Mouse (Mus musculus) heart, embryonic 16.5 days (tissue): Measurements from ENCODE around the gene Dtnbp1. TPM values are rescaled to one million over a fixed set of nuclear protein-coding genes. Genes with fewer than 3 reads are reported as not detected.

Experiments used
- ATAC-seq: fragments of 200-750 bp; cut with Nextera tagmentation; replicated peaks from 2 replicates; pipeline ENCODE4 v1.8.0; 2017; ENCODE audit warnings: moderate number of reproducible peaks; ENCODE audit not compliant: insufficient read depth, low FRiP score; ENCODE audit errors: extremely low read depth
- H3K27ac ChIP-seq: fragments of 300-500 bp; sonication (generic); 2 replicates; pipeline ENCODE4 v1.5.1; 2014; ENCODE audit warnings: mild to moderate bottlenecking, low read length, control low read depth, moderate library complexity
- H3K27me3 ChIP-seq: fragments of 300-500 bp; sonication (generic); 2 replicates; pipeline ENCODE4 v1.6.1; 2014; ENCODE audit warnings: low read length, mixed read lengths; ENCODE audit not compliant: control insufficient read depth, insufficient read depth
- H3K36me3 ChIP-seq: fragments of 300-500 bp; sonication (generic); 2 replicates; pipeline ENCODE4 v1.6.1; 2014; ENCODE audit not compliant: control insufficient read depth, insufficient read depth
- H3K4me1 ChIP-seq: fragments of 300-500 bp; sonication (generic); 2 replicates; pipeline ENCODE4 v1.6.1; 2014; ENCODE audit warnings: low read length, mixed read lengths; ENCODE audit not compliant: control insufficient read depth, insufficient read depth
- H3K4me2 ChIP-seq: fragments of 300-500 bp; sonication (generic); 2 replicates; pipeline ENCODE4 v1.6.1; 2014; ENCODE audit warnings: low read depth, mild to moderate bottlenecking, control low read depth, low read length
- H3K4me3 ChIP-seq: fragments of 300-500 bp; sonication (generic); 2 replicates; pipeline ENCODE4 v1.5.1; 2014; ENCODE audit warnings: mild to moderate bottlenecking, control low read depth, low read length
- H3K9ac ChIP-seq: fragments of 300-500 bp; sonication (generic); 2 replicates; pipeline ENCODE4 v1.6.1; 2014; ENCODE audit warnings: low read length, control low read depth
- H3K9me3 ChIP-seq: fragments of 300-500 bp; sonication (generic); replicated peaks from 2 replicates; pipeline ENCODE4 v1.6.1; 2016; ENCODE audit warnings: low read length; ENCODE audit not compliant: control insufficient read depth
- WGBS: fragments of 180-500 bp; shearing (Covaris S2); extraction: QIAGEN DNeasy Blood & Tissue Kit; methylation state at CpG from one replicate; pipeline ENCODE4 v1.1.7; 2014; 5-methylcytosine and 5-hydroxymethylcytosine counted together
- polyA plus RNA-seq: library from polyadenylated mRNA; unstranded; fragments of >200 nt; fragmentation: Nextera tagmentation; extraction: Ambion mirVana; gene quantifications from 2 replicates; pipeline ENCODE4 v1.2.1, GENCODE M21; 2015

The Dtnbp1 gene
- polyA plus RNA-seq, 1 experiment from 2014 or later, result 110 TPM

DNA sequence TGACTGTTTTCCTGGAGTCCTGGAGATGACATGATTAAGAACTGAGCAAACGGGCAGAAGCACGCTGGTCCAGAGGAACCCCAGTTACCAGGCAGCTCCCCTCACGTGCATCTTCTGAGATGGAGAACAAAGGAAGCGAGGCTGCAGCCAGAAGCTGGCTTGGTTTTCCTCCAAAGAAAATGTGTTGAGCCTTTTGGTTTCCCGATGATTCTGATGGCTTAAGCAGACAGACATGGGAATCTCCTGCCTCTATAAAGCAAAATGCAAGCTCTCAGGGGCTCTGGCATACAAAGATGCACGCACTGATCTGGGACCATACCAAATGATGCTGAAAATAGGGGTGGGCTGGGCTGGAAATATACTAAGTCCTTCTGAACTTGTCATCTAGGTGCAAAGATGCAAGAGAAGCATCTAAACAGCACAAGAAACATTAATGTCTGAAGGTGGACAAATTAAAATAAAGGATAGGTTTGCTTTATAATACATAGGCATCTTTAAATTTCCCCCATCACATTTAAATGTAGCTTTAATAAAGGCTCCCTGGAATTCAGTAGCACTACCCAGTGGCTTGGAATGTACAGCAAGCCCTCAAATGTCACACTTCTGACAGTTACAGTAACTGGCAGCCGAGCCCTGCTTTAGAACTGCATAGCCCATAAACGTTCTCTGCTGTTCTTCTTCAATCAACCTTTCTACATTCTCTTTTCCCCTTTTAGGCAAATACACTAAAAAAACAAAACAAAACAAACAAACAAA is 54.9 kb downstream of the Dtnbp1 start:
- peak overlapping the region; percentile 16; the same call in 1 of the 2 replicates for H3K27ac ChIP-seq

DNA sequence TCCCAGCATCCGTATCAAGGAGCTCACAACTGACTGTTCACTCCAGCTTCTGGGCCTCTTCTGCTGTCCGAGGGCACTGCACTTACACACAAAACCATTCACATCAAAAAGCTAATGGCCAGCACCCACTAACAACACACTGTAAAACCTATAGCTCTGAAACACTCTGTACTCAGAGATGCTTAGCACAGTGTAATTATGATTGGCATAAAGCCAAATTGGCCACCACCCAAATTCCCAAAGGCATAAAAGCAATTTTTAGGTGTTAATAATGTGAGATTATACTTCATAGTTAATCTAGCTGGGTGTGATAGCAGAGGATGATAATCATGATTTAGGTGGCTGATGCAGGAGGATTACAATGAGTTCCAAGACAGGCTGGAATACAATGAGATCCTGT is 58.3 kb downstream of the Dtnbp1 start:
- 76% methylated on average over 2 of the region's 2 CpGs for WGBS
- Histone ChIP-seq H3K27ac (no peak overlapping the region), H3K27me3 (no peaks in the 10 kb centered on the region), H3K4me1 (peaks cover 37% of the 10 kb centered on the region), H3K9ac (no peak overlapping the region), H3K4me3 (no peak overlapping the region), H3K4me2 (no peak overlapping the region), H3K36me3 (no peaks in the 10 kb centered on the region; the same call in 1 of the 2 replicates), H3K9me3 (no peaks in the 10 kb centered on the region)
- ATAC-seq, result 0 out of 2 replicates have a peak, but pooled peaks have one; percentile 38

More for the DNA sequence above, 54.9 kb downstream of the Dtnbp1 start:
- 37% methylated on average over 8 of the region's 8 CpGs for WGBS
- peaks cover 32% of the 10 kb centered on the region for H3K4me1 ChIP-seq
- peak overlapping the region; percentile 20 for H3K4me3 ChIP-seq
- no peaks in the 10 kb centered on the region for H3K36me3 ChIP-seq
- H3K4me2 ChIP-seq, result peak overlapping the region; percentile 10; the same call in 1 of the 2 replicates
- no peaks in the 10 kb centered on the region for H3K9me3 ChIP-seq
- peak overlapping the region; percentile 33; the same call in 1 of the 2 replicates for H3K9ac ChIP-seq
- ATAC-seq, result no peak
- H3K27me3 ChIP-seq, result no peaks in the 10 kb centered on the region

DNA sequence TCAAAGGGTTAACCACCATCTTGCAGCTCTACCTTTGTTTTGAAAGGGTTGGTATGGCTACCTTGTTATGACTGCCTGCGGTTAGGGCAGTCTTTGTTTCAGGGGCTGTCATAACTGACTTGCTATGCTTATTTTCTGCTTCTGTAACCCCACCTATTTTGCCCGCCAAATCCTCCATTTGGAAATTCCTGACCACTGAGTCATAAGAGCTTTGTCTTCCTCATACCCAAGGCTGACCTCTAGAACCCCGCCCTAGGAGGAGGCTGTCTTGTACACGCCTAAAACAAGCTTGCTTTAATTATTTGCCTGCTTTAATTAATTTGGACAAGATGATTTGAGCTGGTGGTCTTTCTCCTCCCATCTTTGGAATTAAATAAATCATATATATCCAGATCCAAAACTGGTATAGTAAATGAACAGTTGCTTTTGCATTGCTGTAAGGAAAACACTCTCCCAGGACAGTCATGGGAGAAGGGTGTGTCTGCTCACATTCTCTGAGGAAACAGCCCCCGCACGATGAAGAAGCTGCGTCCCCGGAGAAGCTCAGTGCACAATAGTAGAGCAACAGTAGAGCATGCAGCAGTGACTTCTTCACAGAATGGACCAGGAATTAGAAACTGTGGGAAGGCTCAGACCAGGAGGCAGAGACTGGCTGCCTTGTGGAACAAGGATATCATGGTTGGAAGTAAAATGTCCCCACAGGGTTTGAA is 62.5 kb downstream of the Dtnbp1 start:
- no peaks in the 10 kb centered on the region for H3K9me3 ChIP-seq
- H3K4me3 ChIP-seq, result no peak overlapping the region
- 57% methylated on average over 8 of the region's 8 CpGs for WGBS
- H3K36me3 ChIP-seq, result peaks cover 2% of the 10 kb centered on the region; the same call in 1 of the 2 replicates
- H3K4me2 ChIP-seq, result no peak overlapping the region
- H3K9ac ChIP-seq, result no peak overlapping the region
- H3K4me1 ChIP-seq, result peaks cover 20% of the 10 kb centered on the region
- H3K27me3 ChIP-seq, result no peaks in the 10 kb centered on the region
- no peak for ATAC-seq
- 0 out of 2 replicates have a peak overlapping the region, but pooled peaks have one; percentile 7 for H3K27ac ChIP-seq

DNA sequence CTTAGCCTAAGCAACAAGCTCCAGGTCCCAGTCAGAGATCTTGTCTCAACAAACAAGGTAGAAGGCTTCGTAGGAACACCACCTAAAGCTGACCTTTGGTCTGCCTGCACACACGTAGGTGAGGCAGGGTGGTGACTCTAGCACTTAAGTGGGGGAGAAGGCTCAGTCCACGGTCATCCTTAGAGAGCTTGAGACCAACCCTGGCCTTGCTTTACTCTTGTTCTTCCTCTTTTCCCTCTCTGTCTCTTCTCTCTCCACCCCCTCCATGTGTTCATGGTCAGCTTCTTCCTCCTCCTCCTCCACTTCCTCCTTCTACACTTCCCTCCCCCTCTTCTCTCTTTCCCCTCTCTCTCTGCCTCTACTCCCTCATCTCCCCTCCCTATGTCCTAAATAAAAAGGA is 64.3 kb downstream of the Dtnbp1 start:
- no peak for ATAC-seq
- no peak overlapping the region for H3K27ac ChIP-seq
- 75% methylated on average over 3 of the region's 3 CpGs for WGBS
- no peaks in the 10 kb centered on the region for H3K27me3 ChIP-seq
- H3K4me2 ChIP-seq, result no peak overlapping the region
- no peak overlapping the region for H3K4me3 ChIP-seq
- peaks cover 2% of the 10 kb centered on the region; the same call in 1 of the 2 replicates for H3K36me3 ChIP-seq
- peaks cover 28% of the 10 kb centered on the region for H3K4me1 ChIP-seq
- H3K9ac ChIP-seq, result no peak overlapping the region
- H3K9me3 ChIP-seq, result no peaks in the 10 kb centered on the region

DNA sequence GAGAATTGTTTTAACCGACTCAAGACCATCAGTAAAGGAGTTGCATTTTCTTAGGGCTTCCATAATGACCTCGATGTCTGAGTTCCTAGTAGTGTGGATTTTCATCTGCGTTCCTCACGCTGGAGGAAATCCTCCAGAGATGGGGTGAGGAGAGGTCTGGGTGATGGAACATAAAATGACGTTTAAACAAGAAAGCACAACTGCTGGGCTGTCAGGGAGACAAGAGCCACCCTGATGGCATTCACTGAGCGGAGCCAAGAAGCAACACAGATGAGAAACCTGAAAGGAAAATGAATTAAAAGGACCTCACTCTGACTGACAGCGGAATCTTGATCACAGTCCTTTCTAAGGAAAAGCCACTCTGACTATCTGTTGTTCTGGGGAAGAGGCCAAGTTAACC is 68.4 kb downstream of the Dtnbp1 start:
- no peak for ATAC-seq
- H3K4me1 ChIP-seq, result peaks cover 18% of the 10 kb centered on the region
- H3K4me3 ChIP-seq, result no peak overlapping the region
- WGBS, result 48% methylated on average over 7 of the region's 7 CpGs
- no peak overlapping the region for H3K27ac ChIP-seq
- H3K9ac ChIP-seq, result no peak overlapping the region
- no peak overlapping the region for H3K4me2 ChIP-seq
- H3K27me3 ChIP-seq, result no peaks in the 10 kb centered on the region
- no peaks in the 10 kb centered on the region for H3K9me3 ChIP-seq
- H3K36me3 ChIP-seq, result 0 out of 2 replicates have a peak, but pooled peaks cover 7% of the 10 kb centered on the region

DNA sequence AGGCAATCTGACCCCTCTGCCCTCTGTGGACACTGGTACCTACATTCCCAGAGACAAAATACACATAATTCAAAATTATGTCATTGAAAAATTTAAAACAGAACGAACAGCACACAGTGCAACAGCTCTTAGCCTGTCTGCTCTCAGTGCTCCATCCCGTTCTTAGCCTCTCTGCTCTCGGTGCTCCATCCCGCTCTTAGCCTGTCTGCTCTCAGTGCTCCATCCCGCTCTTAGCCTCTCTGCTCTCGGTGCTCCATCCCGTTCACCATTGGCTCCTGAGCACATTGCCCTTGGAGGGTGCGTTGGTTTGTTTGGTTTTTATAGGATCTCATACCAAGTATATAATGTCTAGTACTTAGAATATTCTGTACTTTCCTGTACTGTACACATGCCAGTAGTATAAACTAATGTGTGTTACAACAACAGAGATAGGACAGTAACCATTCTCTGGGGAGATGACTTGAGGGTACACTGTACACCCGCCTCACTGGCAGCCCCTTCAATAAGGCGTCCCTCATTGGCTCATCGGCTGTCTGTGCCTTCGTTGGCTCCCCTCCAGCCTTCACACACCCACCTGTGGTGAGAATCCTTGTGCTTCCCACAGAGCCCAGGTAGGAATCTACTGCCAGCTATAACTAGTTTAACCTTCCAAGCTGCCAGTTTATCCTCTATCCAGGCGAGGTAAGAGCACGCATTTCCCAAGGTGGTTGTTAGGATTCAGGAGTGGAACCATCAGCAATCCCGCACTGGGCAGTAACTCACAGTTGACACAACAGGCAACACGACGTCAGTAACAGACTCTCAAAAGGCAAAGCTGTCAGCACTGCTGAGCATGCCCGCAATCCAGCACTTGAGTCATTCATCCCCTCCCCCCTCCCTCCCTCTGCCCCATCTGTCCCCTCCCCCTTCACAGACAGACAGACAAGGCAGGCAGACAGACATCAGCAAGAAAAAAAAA is 69.4 kb downstream of the Dtnbp1 start:
- ATAC-seq, result 0 out of 2 replicates have a peak, but pooled peaks have one; percentile 23
- H3K27ac ChIP-seq, result no peak overlapping the region; the same call in 1 of the 2 replicates
- H3K9me3 ChIP-seq, result no peaks in the 10 kb centered on the region
- H3K4me3 ChIP-seq, result no peak overlapping the region
- 62% methylated on average over 18 of the region's 18 CpGs for WGBS
- no peak overlapping the region for H3K9ac ChIP-seq
- H3K4me2 ChIP-seq, result peak overlapping the region; percentile 5; the same call in 1 of the 2 replicates
- peaks cover 21% of the 10 kb centered on the region for H3K4me1 ChIP-seq
- 0 out of 2 replicates have a peak, but pooled peaks cover 7% of the 10 kb centered on the region for H3K36me3 ChIP-seq
- H3K27me3 ChIP-seq, result no peaks in the 10 kb centered on the region

DNA sequence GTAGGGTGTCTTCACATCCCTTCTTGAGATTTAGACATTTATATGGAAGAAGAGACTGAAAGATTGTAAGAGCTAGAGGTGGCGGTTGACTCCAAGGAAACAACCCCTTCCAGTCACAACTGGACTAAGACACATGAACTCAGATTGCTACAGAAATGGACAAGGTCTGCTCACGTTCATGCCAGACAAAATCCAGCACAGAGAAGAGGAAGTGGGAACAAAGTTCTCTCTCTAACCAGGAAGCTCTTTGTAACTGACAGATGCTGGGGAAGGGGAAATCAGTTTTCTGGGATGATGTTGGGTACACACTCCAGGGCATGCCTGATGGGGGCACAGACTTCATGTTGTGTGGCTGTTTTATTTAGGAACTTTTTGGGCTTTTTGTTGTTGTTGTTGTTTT is 75.6 kb downstream of the Dtnbp1 start:
- H3K4me1 ChIP-seq, result peaks cover 7% of the 10 kb centered on the region
- no peaks in the 10 kb centered on the region for H3K27me3 ChIP-seq
- no peak overlapping the region for H3K4me3 ChIP-seq
- no peak overlapping the region for H3K27ac ChIP-seq
- no peak overlapping the region for H3K4me2 ChIP-seq
- peaks cover 35% of the 10 kb centered on the region for H3K36me3 ChIP-seq
- ATAC-seq, result no peak
- 66% methylated on average over 2 of the region's 2 CpGs for WGBS
- no peaks in the 10 kb centered on the region for H3K9me3 ChIP-seq
- H3K9ac ChIP-seq, result no peak overlapping the region

DNA sequence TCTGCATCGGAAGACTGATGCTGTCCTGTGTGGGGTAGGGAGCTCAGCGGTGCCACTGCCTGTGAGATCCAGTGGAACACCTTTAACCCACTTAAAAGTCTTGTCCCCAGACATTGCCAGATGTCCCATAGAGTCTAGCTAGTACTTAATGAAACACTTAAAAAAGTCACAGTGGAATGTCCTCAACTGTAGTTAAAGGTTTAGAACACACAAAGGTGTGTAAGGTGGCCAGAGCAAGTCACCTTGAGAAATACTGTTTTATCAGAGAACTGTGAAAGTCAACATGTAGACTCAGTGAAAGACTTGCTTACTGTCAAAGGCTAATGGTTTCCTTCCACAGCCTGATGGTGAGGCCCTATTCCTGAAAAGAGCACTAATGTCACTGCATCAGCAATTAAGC is 76.8 kb downstream of the Dtnbp1 start:
- peaks cover 7% of the 10 kb centered on the region for H3K4me1 ChIP-seq
- H3K4me3 ChIP-seq, result no peak overlapping the region
- H3K4me2 ChIP-seq, result no peak overlapping the region
- H3K9me3 ChIP-seq, result no peaks in the 10 kb centered on the region
- no peak for ATAC-seq
- peaks cover 40% of the 10 kb centered on the region for H3K36me3 ChIP-seq
- H3K27me3 ChIP-seq, result no peaks in the 10 kb centered on the region
- H3K9ac ChIP-seq, result no peak overlapping the region
- 100% methylated on average over 2 of the region's 2 CpGs for WGBS
- H3K27ac ChIP-seq, result no peak overlapping the region
